Mouse (Mus musculus) intestine, postnatal 0 days (tissue): Measurements from ENCODE around the gene Rexo2. TPM values are rescaled to one million over a fixed set of nuclear protein-coding genes. Genes with fewer than 3 reads are reported as not detected.

Experiments
- ATAC-seq: fragments of 200-750 bp; cut with Nextera tagmentation; 2 replicates; pipeline ENCODE4 v1.8.0; 2017; ENCODE audit warnings: mild to moderate bottlenecking, moderate TSS enrichment, moderate library complexity
- H3K27ac ChIP-seq: fragments of 300-500 bp; sonication (generic); 2 replicates; pipeline ENCODE4 v1.5.1; 2014; ENCODE audit warnings: mild to moderate bottlenecking, low read depth, low read length, moderate library complexity
- H3K27me3 ChIP-seq: fragments of 300-500 bp; sonication (generic); replicated peaks from 2 replicates; pipeline ENCODE4 v1.6.1; 2014; ENCODE audit warnings: low read length, mixed read lengths; ENCODE audit not compliant: control insufficient read depth, insufficient read depth
- H3K36me3 ChIP-seq: fragments of 300-500 bp; sonication (generic); 2 replicates; pipeline ENCODE4 v1.6.1; 2014; ENCODE audit warnings: mild to moderate bottlenecking, moderate library complexity; ENCODE audit not compliant: control insufficient read depth, insufficient read depth
- H3K4me1 ChIP-seq: fragments of 300-500 bp; sonication (generic); replicated peaks from 2 replicates; pipeline ENCODE4 v1.6.1; 2014; ENCODE audit warnings: antibody characterized with exemption, low read length, mixed read lengths; ENCODE audit not compliant: control insufficient read depth, insufficient read depth
- H3K4me2 ChIP-seq: fragments of 300-500 bp; sonication (generic); replicated peaks from 2 replicates; pipeline ENCODE4 v1.6.1; 2014; ENCODE audit warnings: low read depth, mild to moderate bottlenecking, moderate library complexity
- H3K4me3 ChIP-seq: fragments of 300-500 bp; sonication (generic); 2 replicates; pipeline ENCODE4 v1.5.1; 2014; ENCODE audit warnings: low read depth, low read length
- H3K9ac ChIP-seq: fragments of 300-500 bp; sonication (generic); 2 replicates; pipeline ENCODE4 v1.6.1; 2014; ENCODE audit warnings: mild to moderate bottlenecking, low read depth, low read length
- H3K9me3 ChIP-seq: fragments of 300-500 bp; sonication (generic); 2 replicates; pipeline ENCODE4 v1.6.1; 2016; ENCODE audit warnings: mixed run types; ENCODE audit not compliant: control insufficient read depth
- CTCF ChIP-seq: sonication (generic); IDR thresholded peaks from 2 replicates; pipeline ENCODE4 v1.5.1; 2016; ENCODE audit warnings: low read depth, mild to moderate bottlenecking, control low read depth, antibody characterized with exemption, moderate library complexity
- WGBS: fragments of 180-500 bp; shearing (Covaris S2); extraction: QIAGEN DNeasy Blood & Tissue Kit; methylation state at CpG from one replicate; pipeline ENCODE4 v1.1.7; 2014; 5-methylcytosine and 5-hydroxymethylcytosine counted together
- polyA plus RNA-seq: library from polyadenylated mRNA; unstranded; fragments of >200 nt; fragmentation: Nextera tagmentation; extraction: Ambion mirVana; gene quantifications from 2 replicates; pipeline ENCODE4 v1.2.1, GENCODE M21; 2015

The Rexo2 gene
- polyA plus RNA-seq, 1 experiment from 2014 or later, result 70.3 TPM

DNA sequence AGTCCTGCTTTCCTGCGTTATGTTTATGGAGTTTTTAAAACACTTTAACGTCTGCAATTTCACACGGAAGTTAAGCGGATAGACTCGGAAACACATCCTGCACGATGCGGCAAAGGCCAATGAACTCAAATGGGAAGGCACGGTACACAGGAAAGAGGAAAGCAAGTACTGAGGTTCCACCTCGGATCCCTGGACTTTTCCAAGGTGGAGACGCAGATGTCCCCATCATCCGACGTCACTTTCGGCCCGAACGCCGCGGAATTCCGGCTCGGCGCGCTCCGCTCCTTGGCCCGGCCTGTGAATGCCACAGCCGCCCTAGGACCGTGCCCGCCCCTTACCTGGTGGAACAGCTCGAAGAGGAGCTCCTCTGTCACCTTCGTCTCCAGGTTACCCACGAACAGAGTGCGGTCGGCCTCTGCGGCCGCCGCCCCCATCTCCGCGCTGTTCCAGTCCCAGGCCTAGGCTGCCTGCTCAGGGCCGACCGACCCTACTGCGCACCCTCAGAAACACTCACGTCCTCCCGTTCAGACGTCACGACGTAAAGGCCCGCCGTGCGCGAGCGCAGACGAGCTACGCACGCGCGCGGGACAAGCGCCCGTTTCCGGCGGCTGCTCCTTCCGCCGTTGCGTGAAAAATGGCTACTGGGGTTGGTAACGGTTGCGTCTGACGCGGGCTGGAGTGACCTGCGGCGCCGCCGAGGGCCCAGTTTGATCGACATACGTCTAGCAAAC is 14.6 kb upstream of the Rexo2 start, which contains the start of the genes Rbm7 and Gm5617:
Gene Rbm7, minus strand, starts transcription at position 483 of the 731 bp plus-strand sequence.
Gene Gm5617, plus strand, starts transcription at position 626 of the 731 bp plus-strand sequence.
- no peaks in the 10 kb centered on the region for H3K4me1 ChIP-seq
- H3K9me3 ChIP-seq, result no peaks in the 10 kb centered on the region
- WGBS, result under 1% methylated on average over 72 of the region's 72 CpGs
- ATAC-seq, result peak; percentile 99
- peak within 1 kb of the TSS; percentile 92 for H3K4me3 ChIP-seq
- no peak for TF ChIP-seq CTCF
- H3K27ac ChIP-seq, result peak within 1 kb of the TSS; percentile 94
- H3K36me3 ChIP-seq, result peaks cover 30% of the 10 kb centered on the region
- peak within 1 kb of the TSS; percentile 87 for H3K9ac ChIP-seq
- peak within 1 kb of the TSS; percentile 86 for H3K4me2 ChIP-seq
- no peaks in the 10 kb centered on the region for H3K27me3 ChIP-seq

DNA sequence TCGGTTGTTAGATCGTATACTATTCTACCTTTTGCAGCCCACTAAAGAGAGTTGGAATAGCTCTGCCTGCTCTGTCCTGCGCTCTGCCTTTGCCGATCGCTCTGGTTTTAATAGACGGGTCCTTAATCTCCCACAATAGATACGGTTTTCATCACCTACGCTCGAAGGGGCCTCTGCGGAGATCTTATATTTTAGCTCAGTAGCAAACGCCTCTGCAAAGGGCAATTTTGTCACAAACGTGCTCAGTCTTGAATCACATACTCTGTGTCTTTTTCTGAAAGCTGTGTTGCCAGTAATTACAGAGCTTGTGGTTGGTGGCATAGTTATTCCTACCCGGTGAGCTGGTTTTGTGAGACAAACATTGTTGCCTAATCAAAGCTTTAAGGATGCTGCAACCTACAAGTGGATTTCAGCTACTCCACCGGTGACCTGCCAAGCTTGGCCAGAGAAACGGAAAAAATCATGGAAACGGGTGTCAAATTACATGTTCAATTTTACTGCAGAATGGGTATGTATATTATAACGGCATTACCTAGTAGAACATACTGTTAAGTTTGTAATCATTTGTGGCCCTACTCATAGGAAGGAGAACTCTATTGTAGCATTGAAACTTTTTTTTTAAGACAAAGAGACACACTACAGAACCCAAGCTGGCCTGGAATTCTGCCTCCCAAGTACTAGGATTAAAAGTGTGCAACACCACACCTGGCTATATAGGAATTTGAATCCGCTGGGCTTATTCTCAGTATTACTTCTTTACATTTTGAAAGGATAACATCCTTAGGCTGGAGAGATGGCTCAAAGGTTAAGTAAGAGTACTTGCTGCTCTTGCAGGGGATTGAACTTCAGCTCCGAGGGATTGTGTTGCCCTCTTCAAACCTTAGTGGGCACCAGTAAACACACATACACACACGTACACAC is 1.1 kb upstream of the Rexo2 start:
- Histone ChIP-seq H3K4me2 (peak overlapping the region; percentile 97), H3K27ac (no peak overlapping the region), H3K27me3 (no peaks in the 10 kb centered on the region), H3K36me3 (peaks cover 6% of the 10 kb centered on the region; the same call in 1 of the 2 replicates), H3K9ac (no peak overlapping the region), H3K4me3 (peak overlapping the region; percentile 85), H3K4me1 (no peaks in the 10 kb centered on the region), H3K9me3 (no peaks in the 10 kb centered on the region)
- no peak for TF ChIP-seq CTCF
- 34% methylated on average over 20 of the region's 20 CpGs for WGBS
- ATAC-seq, result no peak

DNA sequence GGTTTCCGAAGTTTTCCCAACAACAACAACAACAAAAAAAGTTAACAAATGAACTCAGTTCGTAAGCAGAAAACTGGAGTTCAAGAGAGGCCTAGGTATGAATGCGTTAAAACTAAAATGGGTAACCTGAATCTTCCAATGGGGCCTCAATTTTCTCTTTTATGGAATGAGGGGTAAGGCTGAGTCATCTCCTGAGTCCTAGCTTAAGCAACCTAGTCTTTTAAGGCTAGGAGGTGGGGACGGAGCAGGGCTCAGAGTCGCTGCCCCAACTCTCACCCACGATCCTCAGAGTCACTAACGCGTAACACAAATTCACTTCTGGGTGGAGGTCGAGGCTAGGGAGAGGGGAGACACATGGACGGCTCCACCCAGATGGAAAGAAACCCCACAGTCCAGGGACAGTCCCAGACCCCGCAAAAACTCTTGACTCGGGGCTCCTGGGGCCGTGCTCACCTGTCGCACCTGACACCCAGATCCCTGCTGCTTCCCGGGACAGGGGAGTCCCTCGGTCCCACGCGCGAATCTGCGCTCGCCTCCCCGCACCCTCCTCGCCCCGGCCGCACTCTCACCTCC is 499 bp downstream of the Rexo2 start:
- Histone ChIP-seq H3K27me3 (no peaks in the 10 kb centered on the region), H3K9ac (peak overlapping the region; percentile 71), H3K4me3 (peak overlapping the region; percentile 85), H3K36me3 (peaks cover 5% of the 10 kb centered on the region; the same call in 1 of the 2 replicates), H3K9me3 (no peaks in the 10 kb centered on the region), H3K4me2 (peak overlapping the region; percentile 97), H3K4me1 (no peaks in the 10 kb centered on the region), H3K27ac (no peak overlapping the region; the same call in 1 of the 2 replicates)
- peak; percentile 39 for ATAC-seq
- no peak for TF ChIP-seq CTCF
- WGBS, result 7% methylated on average over 25 of the region's 25 CpGs

DNA sequence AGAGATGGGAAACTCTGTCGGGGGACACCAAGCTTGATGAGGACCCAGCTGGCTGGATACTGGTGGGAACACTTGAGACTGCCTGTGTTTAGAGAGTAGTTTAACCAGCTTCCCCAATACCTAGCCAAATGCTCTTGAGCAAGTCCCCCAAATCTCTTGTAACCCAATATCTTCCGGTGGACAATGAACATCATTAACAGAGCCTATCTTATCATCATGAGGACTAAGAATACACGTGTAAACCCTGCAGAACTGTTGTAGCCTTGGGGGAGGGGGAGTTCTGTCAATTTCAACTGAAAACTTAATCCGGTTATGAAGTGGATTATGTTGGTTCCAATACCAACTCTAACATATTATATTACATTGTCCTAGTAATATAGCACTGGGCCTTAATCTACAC is 1.6 kb downstream of the Rexo2 start:
- Histone ChIP-seq H3K36me3 (peaks cover 3% of the 10 kb centered on the region), H3K4me3 (no peak overlapping the region), H3K9ac (no peak overlapping the region), H3K4me1 (no peaks in the 10 kb centered on the region), H3K9me3 (no peaks in the 10 kb centered on the region), H3K27ac (no peak overlapping the region), H3K27me3 (no peaks in the 10 kb centered on the region), H3K4me2 (no peak overlapping the region)
- no peak for TF ChIP-seq CTCF
- WGBS, result 81% methylated on average over 4 of the region's 4 CpGs
- ATAC-seq, result no peak

DNA sequence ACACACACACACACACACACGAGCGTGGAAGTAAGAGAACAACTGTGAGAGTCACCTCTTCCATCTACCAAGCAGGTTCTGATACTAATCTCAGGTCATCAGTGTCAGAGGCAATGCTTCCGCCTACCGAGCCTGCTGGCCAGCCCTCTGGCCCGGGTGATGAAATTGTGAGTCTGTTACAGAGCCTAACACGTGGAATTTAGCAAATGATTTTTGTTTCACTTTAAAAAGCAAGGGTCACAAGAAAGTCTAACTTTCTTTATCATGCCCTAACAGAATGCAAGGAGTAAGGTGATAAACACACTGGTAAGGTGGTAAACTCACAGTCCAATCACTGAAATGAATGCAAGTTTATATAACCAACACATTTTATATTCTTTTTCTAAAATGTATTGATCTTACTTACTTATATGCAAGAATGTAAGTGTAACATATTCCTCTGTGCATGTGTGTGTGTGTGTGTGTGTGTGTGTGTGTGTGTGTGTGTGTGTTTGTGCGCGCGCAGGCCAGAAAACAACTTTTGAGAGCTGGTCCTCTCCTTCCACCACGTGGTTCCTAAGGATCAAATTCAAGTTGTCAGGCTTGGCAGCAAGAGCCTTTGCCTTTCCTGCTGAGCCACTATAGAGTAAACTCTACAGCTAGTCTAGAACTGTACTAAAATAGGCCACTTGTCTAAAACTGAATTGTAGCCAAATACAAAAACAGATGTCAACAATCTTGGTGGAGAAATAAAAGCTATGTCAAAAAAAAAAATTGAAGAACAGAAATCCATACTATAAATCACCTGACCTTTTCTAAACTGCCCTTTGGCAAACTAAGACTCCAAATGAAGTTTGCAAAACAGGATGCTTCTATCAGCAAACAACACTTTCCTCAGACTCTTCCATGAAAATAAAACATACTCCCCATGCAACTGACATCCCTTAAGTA is 3.9 kb downstream of the Rexo2 start:
- Histone ChIP-seq H3K9ac (no peak overlapping the region), H3K4me3 (no peak overlapping the region), H3K27me3 (no peaks in the 10 kb centered on the region), H3K4me2 (no peak overlapping the region), H3K9me3 (no peaks in the 10 kb centered on the region), H3K27ac (no peak overlapping the region), H3K4me1 (no peaks in the 10 kb centered on the region), H3K36me3 (peaks cover 14% of the 10 kb centered on the region)
- ATAC-seq, result no peak
- WGBS, result 78% methylated on average over 10 of the region's 10 CpGs
- TF ChIP-seq CTCF, result no peak
